In genomic region chr7:49364486-49365162, GRCm38 (mm10) we compare ENCODE assay signal across 17 mouse cellular contexts.
DNase-seq lines count a peak whose midpoint lies in the region; ATAC-seq lines count a peak whose summit lies in the region.
"Had no signal": no experiment of that assay in that cellular context is flagged by ENCODE, and none has a peak within 500 bp of the region (broad histone marks: within the 10 kb centered on the region; RNA-seq: fewer than 3 reads in every experiment).

No protein-coding gene starts in this region.

- H3K27me3 ChIP-seq in hindbrain, embryonic 12.5 days: peaks cover 3% of the 10 kb centered on the region; the same call in 1 of the 2 replicates
- H3K27me3 ChIP-seq: embryonic facial prominence, embryonic 13.5 days; kidney, embryonic 15.5 days; lung, embryonic 15.5 days; Patski had no signal

- H3K27ac ChIP-seq in hindbrain, embryonic 12.5 days: no peak overlapping the region
- H3K27ac ChIP-seq: embryonic facial prominence, embryonic 13.5 days; kidney, embryonic 15.5 days; liver, embryonic 12.5 days; lung, embryonic 15.5 days; stomach, postnatal 0 days had no signal

- H3K4me2 ChIP-seq in hindbrain, embryonic 12.5 days (replicated peaks): no peak overlapping the region
- H3K4me2 ChIP-seq: embryonic facial prominence, embryonic 13.5 days; kidney, embryonic 15.5 days; liver, embryonic 12.5 days; lung, embryonic 15.5 days had no signal

- WGBS in hindbrain, embryonic 12.5 days: 90% methylated on average over 13 of the region's 13 CpGs

- ATAC-seq in hindbrain, embryonic 12.5 days (ENCODE audit: low FRiP score): no peak
- ATAC-seq in megakaryocyte, adult 5-6 weeks (ENCODE audit: poor library complexity, severe bottlenecking): no peak
- ATAC-seq: liver, embryonic 12.5 days; Patski had no signal

- H3K9ac ChIP-seq in hindbrain, embryonic 12.5 days: no peak overlapping the region
- H3K9ac ChIP-seq: embryonic facial prominence, embryonic 13.5 days; kidney, embryonic 15.5 days; liver, embryonic 12.5 days; lung, embryonic 15.5 days had no signal

- no peaks in the 10 kb centered on the region for H3K9me3 ChIP-seq in hindbrain, embryonic 12.5 days (replicated peaks)
- H3K9me3 ChIP-seq: embryonic facial prominence, embryonic 13.5 days; kidney, embryonic 15.5 days; liver, embryonic 12.5 days; lung, embryonic 15.5 days had no signal

- H3K4me3 ChIP-seq in hindbrain, embryonic 12.5 days: no peak overlapping the region
- H3K4me3 ChIP-seq: embryonic facial prominence, embryonic 13.5 days; kidney, embryonic 15.5 days; liver, embryonic 12.5 days; lung, embryonic 15.5 days had no signal

- peak; percentile 39 to 67 for DNase-seq in frontal cortex, adult 2 months (ENCODE audit: extremely low spot score in 1 of 2, low spot score in 1 of 2)
- DNase-seq in frontal cortex, postnatal 10 days (ENCODE audit: low spot score in 2 of 2): no peak
- peak; percentile 68 for DNase-seq in right cerebral cortex, adult 18-20 months
- DNase-seq in right cerebral cortex, postnatal 10 days (ENCODE audit: low spot score in 2 of 2): no peak
- DNase-seq in right cerebral cortex, postnatal 36 days (ENCODE audit: low spot score in 2 of 2): peak; percentile 32 to 53
- no peak for DNase-seq in c-Kit-positive CD71-positive TER-119-positive erythroid progenitor cells, embryonic 14.5 days (ENCODE audit: low spot score)
- DNase-seq: cerebellum, adult 2 months; heart, postnatal 14 days; midbrain, embryonic 14.5 days had no signal

- H3K4me1 ChIP-seq in hindbrain, embryonic 12.5 days: peaks cover 25% of the 10 kb centered on the region
- H3K4me1 ChIP-seq: liver, embryonic 12.5 days had no signal

- no peaks in the 10 kb centered on the region for H3K36me3 ChIP-seq in hindbrain, embryonic 12.5 days
- H3K36me3 ChIP-seq: embryonic facial prominence, embryonic 13.5 days; kidney, embryonic 15.5 days; liver, embryonic 12.5 days; lung, embryonic 15.5 days had no signal

Comparison
In these comparisons a context has a peak if more than half of its experiments do, and no peak if none do; other contexts are left out.
1. DNase-seq: peak in frontal cortex, adult 2 months (2 of 2), right cerebral cortex, adult 18-20 months (single experiment) and right cerebral cortex, postnatal 36 days (2 of 2); none in frontal cortex, postnatal 10 days (0 of 2), right cerebral cortex, postnatal 10 days (0 of 2) and c-Kit-positive CD71-positive TER-119-positive erythroid progenitor cells, embryonic 14.5 days (single experiment).